Comparison of ENCODE assay signal across 8 mouse cellular contexts in the genomic region with DNA sequence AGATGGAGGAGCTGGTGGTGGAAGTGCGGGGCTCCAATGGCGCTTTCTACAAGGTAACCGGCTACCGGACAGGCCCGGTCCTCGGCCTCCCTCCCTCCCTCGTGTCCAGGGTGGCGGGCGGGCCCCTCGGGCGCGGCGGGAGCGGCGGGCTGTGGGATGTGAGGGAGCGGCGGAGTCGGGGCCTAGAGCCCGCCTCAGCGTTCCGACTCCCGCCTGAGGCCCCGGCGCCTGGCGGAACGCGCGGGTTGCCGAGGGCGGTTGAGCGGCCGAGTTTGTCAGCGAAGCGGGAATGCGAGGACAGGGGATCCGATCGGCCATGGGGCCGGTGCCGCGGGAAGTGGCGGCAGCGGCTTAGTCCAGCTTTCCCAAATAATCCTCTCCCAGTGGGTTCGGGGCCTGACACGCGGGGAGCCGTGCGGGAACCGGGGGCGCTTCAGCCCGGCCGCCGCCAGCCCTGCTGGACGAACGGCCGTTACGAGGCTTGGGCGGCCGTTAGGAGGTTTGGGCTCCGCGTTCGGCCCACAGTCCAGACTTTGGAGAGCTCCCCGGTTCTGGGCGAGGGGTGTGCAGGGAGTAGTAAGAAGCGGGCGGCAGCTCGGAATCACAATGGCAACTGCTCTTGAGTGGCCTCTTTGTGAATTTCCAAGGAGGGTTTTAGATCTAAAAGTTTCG. TPM values are rescaled to one million over a fixed set of nuclear protein-coding genes. Genes with fewer than 3 reads are reported as not detected.
A peak's percentile ranks its signal among the peaks of the same experiment; 100 is the strongest.
DNase-seq lines count a peak whose midpoint lies in the region; ATAC-seq and TF ChIP-seq lines count a peak whose summit lies in the region.

No protein-coding gene starts in this region.

- no peaks in the 10 kb centered on the region for H3K4me1 ChIP-seq in embryonic facial prominence, embryonic 11.5 days (ENCODE audit: control insufficient read depth, insufficient read depth, low read length)
- H3K4me1 ChIP-seq in limb, embryonic 14.5 days (ENCODE audit: control insufficient read depth, insufficient read depth, low read length), result no peaks in the 10 kb centered on the region
- no peaks in the 10 kb centered on the region; the same call in 1 of the 2 replicates for H3K4me1 ChIP-seq in midbrain, embryonic 15.5 days

- 15% methylated on average over 53 of the region's 67 CpGs for WGBS in embryonic facial prominence, embryonic 11.5 days
- 22% methylated on average over 42 of the region's 67 CpGs for WGBS in limb, embryonic 14.5 days
- 16% methylated on average over 41 of the region's 67 CpGs for WGBS in midbrain, embryonic 15.5 days

- TF ChIP-seq POLR2A in limb, embryonic 14.5 days (IDR thresholded peaks at IDR 0.05; ENCODE audit: borderline replicate concordance, extremely low read depth, insufficient read depth, insufficient read length), result no peak

- H3K4me3 ChIP-seq in embryonic facial prominence, embryonic 11.5 days (ENCODE audit: low read depth, low read length), result peak overlapping the region; percentile 64
- H3K4me3 ChIP-seq in limb, embryonic 14.5 days (replicated peaks; ENCODE audit: low read length), result peak overlapping the region; percentile 62
- peak overlapping the region; percentile 74 for H3K4me3 ChIP-seq in midbrain, embryonic 15.5 days

- H3K9ac ChIP-seq in embryonic facial prominence, embryonic 11.5 days (replicated peaks; ENCODE audit: low read length), result peak overlapping the region; percentile 81
- peak overlapping the region; percentile 81 for H3K9ac ChIP-seq in limb, embryonic 14.5 days (ENCODE audit: low read depth, low read length, severe bottlenecking)
- peak overlapping the region; percentile 76 for H3K9ac ChIP-seq in midbrain, embryonic 15.5 days

- peak; percentile 6 for DNase-seq in retina, adult 2 months (ENCODE audit: low read depth, low spot score)
- DNase-seq in retina, postnatal 1 day, result no peak
- peak; percentile 1 for DNase-seq in T-cell, adult 2 months (ENCODE audit: low spot score)
- DNase-seq in embryonic facial prominence, embryonic 11.5 days (ENCODE audit: low spot score), result peak; percentile 22
- peak; percentile 32 for DNase-seq in heart, postnatal 4 days
- DNase-seq in limb, embryonic 14.5 days (ENCODE audit: low spot score), result no peak
- no peak for DNase-seq in frontal cortex, postnatal 25 days (ENCODE audit: low spot score in 2 of 2)

- no peaks in the 10 kb centered on the region for H3K9me3 ChIP-seq in embryonic facial prominence, embryonic 11.5 days (replicated peaks; ENCODE audit: control insufficient read depth, low read length)
- H3K9me3 ChIP-seq in limb, embryonic 14.5 days (ENCODE audit: control insufficient read depth, low read length), result no peaks in the 10 kb centered on the region
- no peaks in the 10 kb centered on the region for H3K9me3 ChIP-seq in midbrain, embryonic 15.5 days

- H3K27ac ChIP-seq in embryonic facial prominence, embryonic 11.5 days (replicated peaks; ENCODE audit: low read depth, low read length), result peak overlapping the region; percentile 85
- peak overlapping the region; percentile 94 for H3K27ac ChIP-seq in limb, embryonic 14.5 days (replicated peaks; ENCODE audit: low read depth, low read length)
- peak overlapping the region; percentile 88 for H3K27ac ChIP-seq in midbrain, embryonic 15.5 days

- no peaks in the 10 kb centered on the region for H3K27me3 ChIP-seq in embryonic facial prominence, embryonic 11.5 days (ENCODE audit: control insufficient read depth, insufficient read depth, low read length)
- no peaks in the 10 kb centered on the region for H3K27me3 ChIP-seq in limb, embryonic 14.5 days (ENCODE audit: control insufficient read depth, insufficient read depth, low read length)
- H3K27me3 ChIP-seq in midbrain, embryonic 15.5 days (replicated peaks), result no peaks in the 10 kb centered on the region

- peak; percentile 68; the same call in 1 of the 2 replicates for ATAC-seq in embryonic facial prominence, embryonic 11.5 days (replicated peaks; ENCODE audit: insufficient number of reproducible peaks, low FRiP score, low TSS enrichment, low read depth)
- peak; percentile 60 for ATAC-seq in limb, embryonic 14.5 days (ENCODE audit: low FRiP score, low read depth)
- peak; percentile 85 for ATAC-seq in midbrain, embryonic 15.5 days (replicated peaks)

- no peaks in the 10 kb centered on the region for H3K36me3 ChIP-seq in embryonic facial prominence, embryonic 11.5 days (replicated peaks; ENCODE audit: control insufficient read depth, insufficient read depth, low read depth, low read length)
- no peaks in the 10 kb centered on the region for H3K36me3 ChIP-seq in limb, embryonic 14.5 days (ENCODE audit: control insufficient read depth, insufficient read depth, low read length)
- H3K36me3 ChIP-seq in midbrain, embryonic 15.5 days (replicated peaks), result no peaks in the 10 kb centered on the region

- H3K4me2 ChIP-seq in embryonic facial prominence, embryonic 11.5 days (ENCODE audit: low read depth, low read length), result no peak overlapping the region; the same call in 1 of the 2 replicates
- peak overlapping the region; percentile 36 for H3K4me2 ChIP-seq in limb, embryonic 14.5 days (replicated peaks; ENCODE audit: low read depth, low read length, severe bottlenecking)
- H3K4me2 ChIP-seq in midbrain, embryonic 15.5 days, result peak overlapping the region; percentile 50

RNA-seq across cellular contexts. Expression of a gene that starts 0.6 kb away (rescaled TPM):
- 65.5 and 69.2 TPM in 2 replicates for polyA plus RNA-seq in embryonic facial prominence, embryonic 11.5 days (2014; fragmentation: Nextera tagmentation; extraction: Ambion mirVana)
- 10 to 100 TPM; 39.5 to 39.9 TPM for total RNA-seq in heart, postnatal 4 days (2021)
- polyA plus RNA-seq in limb, embryonic 14.5 days (2012; rRNA removed), result 51.8 and 65.8 TPM in 2 replicates
- polyA plus RNA-seq in limb, embryonic 14.5 days (2014; fragmentation: Nextera tagmentation; extraction: Ambion mirVana), result 57.7 and 68.4 TPM in 2 replicates
- 48.4 and 49.8 TPM in 2 replicates for polyA plus RNA-seq in midbrain, embryonic 15.5 days (2015; fragmentation: Nextera tagmentation; extraction: Ambion mirVana)

Comparison
In these comparisons a context has a peak if more than half of its experiments do, and no peak if none do; other contexts are left out.
1. DNase-seq: peak in retina, adult 2 months (single experiment), T-cell, adult 2 months (single experiment), embryonic facial prominence, embryonic 11.5 days (single experiment) and heart, postnatal 4 days (single experiment); none in retina, postnatal 1 day (single experiment), limb, embryonic 14.5 days (single experiment) and frontal cortex, postnatal 25 days (0 of 2).
2. Peak in every context shown above with its lines, with median percentiles within 50 percentile points of each other: ATAC-seq, H3K27ac ChIP-seq, H3K4me3 ChIP-seq and H3K9ac ChIP-seq.